Mouse (Mus musculus): ENCODE results near the gene Nhs. TPM values are rescaled to one million over a fixed set of nuclear protein-coding genes. Genes with fewer than 3 reads are reported as not detected.

The Nhs gene
- polyA plus RNA-seq, 1 experiment from 2014 or later = 3.1 TPM

DNA sequence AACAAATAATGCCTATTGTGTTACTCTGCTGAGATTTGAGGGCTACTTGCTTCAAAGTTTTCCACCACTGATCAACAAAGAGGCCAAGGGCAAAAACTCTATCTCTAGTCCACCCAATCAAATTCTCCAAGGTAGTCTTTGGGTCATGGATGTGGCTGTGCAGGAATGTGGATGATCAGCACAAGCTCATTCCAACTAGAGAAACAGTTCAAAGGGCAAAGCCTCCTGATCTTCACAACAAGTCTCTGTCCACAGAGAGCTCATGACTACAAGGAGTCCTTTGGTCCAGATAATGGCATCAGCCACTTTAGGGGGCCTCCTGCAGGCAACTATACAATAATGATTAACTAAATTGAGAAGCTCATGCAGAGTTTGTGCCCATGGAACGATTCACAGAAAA lies 155.7 kb downstream of the Nhs start:
- H3K36me3 ChIP-seq (ENCODE audit: control insufficient read depth, insufficient read depth, low read length) = no peaks in the 10 kb centered on the region
- no peak overlapping the region for H3K9ac ChIP-seq (ENCODE audit: low read length)
- no peak overlapping the region for H3K4me3 ChIP-seq (ENCODE audit: low read depth, low read length)
- DNase-seq (ENCODE audit: low spot score) (no peak), ATAC-seq (ENCODE audit: insufficient number of reproducible peaks, low FRiP score, low TSS enrichment, low read depth) (no peak)
- no peaks in the 10 kb centered on the region for H3K9me3 ChIP-seq (ENCODE audit: control insufficient read depth, low read length)
- H3K4me2 ChIP-seq (ENCODE audit: low read depth, severe bottlenecking) = no peak overlapping the region
- 73% methylated on average over 1 of the region's 1 CpGs for WGBS
- peaks cover 6% of the 10 kb centered on the region; the same call in 1 of the 2 replicates for H3K27me3 ChIP-seq (ENCODE audit: control insufficient read depth, insufficient read depth, low read length)
- H3K27ac ChIP-seq (replicated peaks; ENCODE audit: low read depth, low read length) = no peak overlapping the region
- H3K4me1 ChIP-seq (ENCODE audit: control insufficient read depth, insufficient read depth, low read length) = no peaks in the 10 kb centered on the region

DNA sequence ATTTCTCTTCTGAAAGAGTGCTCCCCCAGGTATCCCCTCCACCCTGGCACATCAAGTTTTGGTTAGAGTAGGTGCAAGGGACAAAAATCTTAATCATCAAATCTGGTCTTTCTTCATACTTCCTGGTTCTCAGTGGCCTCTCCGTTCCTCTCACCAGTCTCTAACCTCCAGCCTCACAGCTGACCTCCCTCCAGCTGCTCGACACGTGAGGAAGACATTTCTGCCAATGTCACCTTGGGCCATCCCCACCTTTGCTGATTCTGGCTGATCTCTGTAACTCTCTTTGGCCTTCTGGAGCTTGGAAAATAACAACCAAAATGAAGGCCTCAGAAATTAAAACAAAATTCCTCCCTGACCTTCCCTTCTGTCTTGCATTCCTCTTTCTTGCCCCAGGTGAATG lies 160.7 kb downstream of the Nhs start:
- 79% methylated on average over 3 of the region's 3 CpGs for WGBS
- Histone ChIP-seq H3K36me3 (ENCODE audit: control insufficient read depth, insufficient read depth, low read length) (no peaks in the 10 kb centered on the region), H3K4me3 (ENCODE audit: low read depth, low read length) (no peak overlapping the region), H3K27me3 (ENCODE audit: control insufficient read depth, insufficient read depth, low read length) (peaks cover 4% of the 10 kb centered on the region; the same call in 1 of the 2 replicates), H3K4me1 (ENCODE audit: control insufficient read depth, insufficient read depth, low read length) (no peaks in the 10 kb centered on the region), H3K9ac (ENCODE audit: low read length) (no peak overlapping the region), H3K9me3 (ENCODE audit: control insufficient read depth, low read length) (no peaks in the 10 kb centered on the region), H3K27ac (replicated peaks; ENCODE audit: low read depth, low read length) (no peak overlapping the region), H3K4me2 (ENCODE audit: low read depth, severe bottlenecking) (no peak overlapping the region)
- ATAC-seq (ENCODE audit: insufficient number of reproducible peaks, low FRiP score, low TSS enrichment, low read depth) (no peak), DNase-seq (ENCODE audit: low spot score) (no peak)

DNA sequence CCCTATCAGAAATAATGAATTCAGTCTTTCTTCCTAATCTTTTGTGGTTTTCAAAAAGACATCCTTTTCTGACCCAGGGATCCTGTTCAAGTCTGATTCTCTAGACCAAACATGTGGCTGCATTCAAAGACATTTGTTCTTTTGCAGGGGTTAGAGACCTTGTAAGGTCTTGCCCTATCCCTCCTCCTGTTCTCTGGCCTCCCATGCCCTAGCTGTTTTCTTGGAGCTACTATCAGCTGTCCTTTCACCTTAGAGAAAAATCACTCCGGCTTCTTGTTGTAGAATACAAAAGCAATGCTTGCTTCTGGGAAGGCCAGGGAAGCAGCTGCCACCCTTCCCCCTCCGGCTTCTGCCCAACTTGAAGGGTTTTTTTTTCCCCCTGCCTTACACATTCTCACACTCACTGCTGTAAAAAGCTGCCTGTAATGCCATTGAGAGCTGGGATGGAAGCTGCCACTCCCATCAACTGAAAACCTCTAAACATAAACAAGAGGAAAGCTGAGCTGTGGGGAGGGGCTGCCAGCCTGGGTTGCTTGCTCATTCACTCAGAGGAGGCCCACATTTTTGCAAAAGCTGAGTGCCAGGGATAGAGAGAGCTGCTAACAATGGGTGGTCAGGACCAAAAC lies 162.2 kb downstream of the Nhs start:
- no peak overlapping the region for H3K4me3 ChIP-seq (ENCODE audit: low read depth, low read length)
- peak; percentile 34 for DNase-seq (ENCODE audit: low spot score)
- H3K4me2 ChIP-seq (ENCODE audit: low read depth, severe bottlenecking) = no peak overlapping the region
- H3K9me3 ChIP-seq (ENCODE audit: control insufficient read depth, low read length) = no peaks in the 10 kb centered on the region
- H3K36me3 ChIP-seq (ENCODE audit: control insufficient read depth, insufficient read depth, low read length) = no peaks in the 10 kb centered on the region
- no peak for ATAC-seq (ENCODE audit: insufficient number of reproducible peaks, low FRiP score, low TSS enrichment, low read depth)
- 32% methylated on average over 2 of the region's 2 CpGs for WGBS
- H3K27ac ChIP-seq (replicated peaks; ENCODE audit: low read depth, low read length) = no peak overlapping the region
- H3K9ac ChIP-seq (ENCODE audit: low read length) = no peak overlapping the region
- H3K27me3 ChIP-seq (ENCODE audit: control insufficient read depth, insufficient read depth, low read length) = no peaks in the 10 kb centered on the region
- no peaks in the 10 kb centered on the region for H3K4me1 ChIP-seq (ENCODE audit: control insufficient read depth, insufficient read depth, low read length)

DNA sequence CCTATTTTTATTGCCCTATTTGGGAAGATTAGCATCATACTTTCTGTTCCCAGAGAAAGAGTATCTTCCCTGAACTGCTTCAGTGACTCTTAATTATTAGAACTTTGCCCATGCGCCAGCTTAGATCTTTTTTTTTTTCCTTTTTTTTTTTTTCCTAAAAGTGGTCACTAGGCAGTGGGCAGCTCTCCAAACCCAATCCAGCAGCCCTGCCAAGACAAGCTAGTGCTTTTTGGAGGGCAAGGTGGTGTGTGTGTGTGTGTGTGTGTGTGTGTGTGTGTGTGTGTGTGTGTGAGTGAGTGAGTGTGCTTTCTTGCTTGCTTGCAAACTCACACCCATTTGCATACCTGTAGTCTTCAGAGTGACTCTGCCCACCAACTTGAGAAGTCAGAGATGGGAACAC lies 169.4 kb downstream of the Nhs start:
- Histone ChIP-seq H3K4me2 (ENCODE audit: low read depth, severe bottlenecking) (no peak overlapping the region), H3K9me3 (ENCODE audit: control insufficient read depth, low read length) (no peaks in the 10 kb centered on the region), H3K4me1 (ENCODE audit: control insufficient read depth, insufficient read depth, low read length) (no peaks in the 10 kb centered on the region), H3K27me3 (ENCODE audit: control insufficient read depth, insufficient read depth, low read length) (peaks cover 9% of the 10 kb centered on the region; the same call in 1 of the 2 replicates), H3K36me3 (ENCODE audit: control insufficient read depth, insufficient read depth, low read length) (no peaks in the 10 kb centered on the region), H3K9ac (ENCODE audit: low read length) (no peak overlapping the region), H3K4me3 (ENCODE audit: low read depth, low read length) (no peak overlapping the region), H3K27ac (replicated peaks; ENCODE audit: low read depth, low read length) (no peak overlapping the region)
- WGBS = 100% methylated on average over 1 of the region's 1 CpGs
- DNase-seq (ENCODE audit: low spot score) (no peak), ATAC-seq (ENCODE audit: insufficient number of reproducible peaks, low FRiP score, low TSS enrichment, low read depth) (no peak)

DNA sequence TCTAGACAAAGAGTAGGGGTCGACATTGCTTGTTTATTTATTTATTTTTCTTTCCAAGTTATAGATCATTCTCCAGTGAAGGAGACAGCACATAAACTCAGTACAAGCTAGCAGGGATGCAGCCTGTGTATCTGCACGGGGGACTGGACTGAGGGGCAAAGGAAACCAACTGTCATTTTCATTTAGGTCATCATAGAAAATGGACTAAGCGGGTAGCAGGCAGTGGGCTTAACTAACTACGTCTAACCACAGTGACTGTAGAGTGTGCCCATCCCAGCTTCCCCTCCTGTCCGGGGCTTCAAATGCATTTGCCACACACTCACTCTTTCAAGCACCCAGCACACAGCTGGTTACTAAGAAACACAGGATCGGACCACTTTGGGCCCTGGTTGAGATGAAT lies 174.6 kb downstream of the Nhs start:
- no peak for DNase-seq (ENCODE audit: low spot score)
- no peak overlapping the region for H3K9ac ChIP-seq (ENCODE audit: low read length)
- WGBS = 74% methylated on average over 6 of the region's 6 CpGs

DNA sequence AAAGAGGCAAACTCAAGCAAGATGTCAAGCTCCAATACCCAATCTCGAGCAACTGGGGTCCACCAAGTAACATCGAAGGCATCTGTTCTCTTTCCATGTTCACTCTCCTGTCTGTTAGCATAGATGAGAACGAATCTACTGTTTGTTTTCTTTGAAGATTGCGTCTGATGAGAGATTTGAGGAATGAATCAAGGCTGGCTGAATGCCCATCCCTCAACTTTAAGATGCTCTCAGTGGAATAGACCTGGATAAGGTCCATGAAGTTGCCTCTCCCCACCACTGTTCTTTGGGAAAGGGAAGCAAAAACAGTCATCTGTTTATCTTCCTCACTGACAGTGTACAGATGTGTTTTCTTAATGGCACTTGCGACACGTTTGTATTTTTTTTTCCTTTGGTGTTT lies 178.1 kb downstream of the Nhs start:
- no peak for DNase-seq (ENCODE audit: low spot score)
- no peaks in the 10 kb centered on the region for H3K36me3 ChIP-seq (ENCODE audit: control insufficient read depth, insufficient read depth, low read length)
- no peak overlapping the region for H3K4me2 ChIP-seq (ENCODE audit: low read depth, severe bottlenecking)
- H3K4me1 ChIP-seq (ENCODE audit: control insufficient read depth, insufficient read depth, low read length) = no peaks in the 10 kb centered on the region; the same call in 1 of the 2 replicates
- H3K9ac ChIP-seq (ENCODE audit: low read length) = no peak overlapping the region
- H3K27ac ChIP-seq (replicated peaks; ENCODE audit: low read depth, low read length) = no peak overlapping the region
- H3K4me3 ChIP-seq (ENCODE audit: low read depth, low read length) = no peak overlapping the region
- WGBS = 53% methylated on average over 6 of the region's 6 CpGs
- H3K27me3 ChIP-seq (ENCODE audit: control insufficient read depth, insufficient read depth, low read length) = peaks cover 26% of the 10 kb centered on the region; the same call in 1 of the 2 replicates
- ATAC-seq (ENCODE audit: insufficient number of reproducible peaks, low FRiP score, low TSS enrichment, low read depth) = no peak
- no peaks in the 10 kb centered on the region for H3K9me3 ChIP-seq (ENCODE audit: control insufficient read depth, low read length)

More for the DNA sequence above, 174.6 kb downstream of the Nhs start:
- H3K4me1 ChIP-seq (ENCODE audit: control insufficient read depth, insufficient read depth, low read length) = no peaks in the 10 kb centered on the region
- no peak overlapping the region for H3K27ac ChIP-seq (replicated peaks; ENCODE audit: low read depth, low read length)
- H3K36me3 ChIP-seq (ENCODE audit: control insufficient read depth, insufficient read depth, low read length) = no peaks in the 10 kb centered on the region
- peaks cover 15% of the 10 kb centered on the region; the same call in 1 of the 2 replicates for H3K27me3 ChIP-seq (ENCODE audit: control insufficient read depth, insufficient read depth, low read length)
- no peaks in the 10 kb centered on the region for H3K9me3 ChIP-seq (ENCODE audit: control insufficient read depth, low read length)
- H3K4me2 ChIP-seq (ENCODE audit: low read depth, severe bottlenecking) = no peak overlapping the region
- H3K4me3 ChIP-seq (ENCODE audit: low read depth, low read length) = no peak overlapping the region
- no peak for ATAC-seq (ENCODE audit: insufficient number of reproducible peaks, low FRiP score, low TSS enrichment, low read depth)

DNA sequence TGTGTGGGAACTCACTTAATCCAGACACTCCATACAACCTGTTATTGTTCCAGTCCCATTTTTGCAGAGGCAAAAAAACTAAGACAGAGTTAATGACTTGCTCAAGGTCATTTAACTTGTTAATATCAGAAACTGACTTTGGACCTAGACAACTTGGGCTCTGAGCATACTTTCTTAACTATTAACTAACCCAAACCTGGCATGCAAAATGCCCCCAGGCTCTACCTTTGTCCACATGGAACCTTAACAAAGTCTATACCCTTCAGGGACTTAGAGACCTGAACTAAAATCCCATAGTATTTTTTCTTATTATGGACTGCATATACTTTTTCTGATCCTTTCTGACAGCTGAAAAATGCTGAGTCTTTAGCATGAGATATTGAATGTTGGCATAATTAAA lies 179.6 kb downstream of the Nhs start:
- H3K27ac ChIP-seq (replicated peaks; ENCODE audit: low read depth, low read length) = no peak overlapping the region
- no peak overlapping the region for H3K4me3 ChIP-seq (ENCODE audit: low read depth, low read length)
- no peak overlapping the region for H3K9ac ChIP-seq (ENCODE audit: low read length)
- DNase-seq (ENCODE audit: low spot score) (no peak), ATAC-seq (ENCODE audit: insufficient number of reproducible peaks, low FRiP score, low TSS enrichment, low read depth) (no peak)
- H3K36me3 ChIP-seq (ENCODE audit: control insufficient read depth, insufficient read depth, low read length) = no peaks in the 10 kb centered on the region
- peaks cover 22% of the 10 kb centered on the region; the same call in 1 of the 2 replicates for H3K27me3 ChIP-seq (ENCODE audit: control insufficient read depth, insufficient read depth, low read length)
- no peaks in the 10 kb centered on the region for H3K9me3 ChIP-seq (ENCODE audit: control insufficient read depth, low read length)
- H3K4me2 ChIP-seq (ENCODE audit: low read depth, severe bottlenecking) = no peak overlapping the region
- no peaks in the 10 kb centered on the region; the same call in 1 of the 2 replicates for H3K4me1 ChIP-seq (ENCODE audit: control insufficient read depth, insufficient read depth, low read length)

DNA sequence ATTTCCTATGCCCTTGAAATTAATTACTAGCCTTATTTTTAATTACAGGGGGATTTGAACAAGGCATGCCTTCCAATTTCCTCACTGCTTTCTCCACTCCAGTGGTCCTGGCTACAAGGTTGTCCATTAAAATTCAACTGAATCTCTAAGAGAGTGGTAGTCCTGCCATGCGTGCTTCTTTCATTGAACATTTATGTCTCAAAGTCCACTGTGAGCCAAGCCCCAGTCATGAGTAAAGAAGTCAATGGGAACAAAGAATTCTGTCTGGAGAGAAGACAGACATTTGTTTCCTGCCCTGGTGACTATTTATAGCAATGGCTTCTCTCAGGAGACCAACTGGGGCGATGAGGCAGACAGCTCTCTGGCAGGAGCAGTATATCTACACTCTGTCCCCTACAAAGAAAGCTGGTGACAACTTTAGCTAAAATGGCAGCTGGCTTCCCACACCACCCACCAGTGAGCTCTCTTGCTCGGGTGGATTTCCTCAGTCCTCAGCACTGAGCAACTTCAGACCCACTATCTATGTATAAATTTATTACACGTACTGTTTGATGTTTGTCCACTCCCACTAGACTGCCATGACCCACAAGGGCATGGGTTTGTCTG lies 182.2 kb downstream of the Nhs start:
- no peak overlapping the region for H3K27ac ChIP-seq (replicated peaks; ENCODE audit: low read depth, low read length)
- no peaks in the 10 kb centered on the region; the same call in 1 of the 2 replicates for H3K4me1 ChIP-seq (ENCODE audit: control insufficient read depth, insufficient read depth, low read length)
- no peak for DNase-seq (ENCODE audit: low spot score)
- no peak for ATAC-seq (ENCODE audit: insufficient number of reproducible peaks, low FRiP score, low TSS enrichment, low read depth)
- WGBS = 80% methylated on average over 4 of the region's 4 CpGs
- H3K36me3 ChIP-seq (ENCODE audit: control insufficient read depth, insufficient read depth, low read length) = no peaks in the 10 kb centered on the region
- no peak overlapping the region for H3K9ac ChIP-seq (ENCODE audit: low read length)
- H3K4me2 ChIP-seq (ENCODE audit: low read depth, severe bottlenecking) = no peak overlapping the region
- H3K27me3 ChIP-seq (ENCODE audit: control insufficient read depth, insufficient read depth, low read length) = peaks cover 18% of the 10 kb centered on the region; the same call in 1 of the 2 replicates
- no peak overlapping the region for H3K4me3 ChIP-seq (ENCODE audit: low read depth, low read length)
- H3K9me3 ChIP-seq (ENCODE audit: control insufficient read depth, low read length) = no peaks in the 10 kb centered on the region
